Mouse (Mus musculus): ENCODE measurements around the gene Pla2g6.

Gene Pla2g6

DNA sequence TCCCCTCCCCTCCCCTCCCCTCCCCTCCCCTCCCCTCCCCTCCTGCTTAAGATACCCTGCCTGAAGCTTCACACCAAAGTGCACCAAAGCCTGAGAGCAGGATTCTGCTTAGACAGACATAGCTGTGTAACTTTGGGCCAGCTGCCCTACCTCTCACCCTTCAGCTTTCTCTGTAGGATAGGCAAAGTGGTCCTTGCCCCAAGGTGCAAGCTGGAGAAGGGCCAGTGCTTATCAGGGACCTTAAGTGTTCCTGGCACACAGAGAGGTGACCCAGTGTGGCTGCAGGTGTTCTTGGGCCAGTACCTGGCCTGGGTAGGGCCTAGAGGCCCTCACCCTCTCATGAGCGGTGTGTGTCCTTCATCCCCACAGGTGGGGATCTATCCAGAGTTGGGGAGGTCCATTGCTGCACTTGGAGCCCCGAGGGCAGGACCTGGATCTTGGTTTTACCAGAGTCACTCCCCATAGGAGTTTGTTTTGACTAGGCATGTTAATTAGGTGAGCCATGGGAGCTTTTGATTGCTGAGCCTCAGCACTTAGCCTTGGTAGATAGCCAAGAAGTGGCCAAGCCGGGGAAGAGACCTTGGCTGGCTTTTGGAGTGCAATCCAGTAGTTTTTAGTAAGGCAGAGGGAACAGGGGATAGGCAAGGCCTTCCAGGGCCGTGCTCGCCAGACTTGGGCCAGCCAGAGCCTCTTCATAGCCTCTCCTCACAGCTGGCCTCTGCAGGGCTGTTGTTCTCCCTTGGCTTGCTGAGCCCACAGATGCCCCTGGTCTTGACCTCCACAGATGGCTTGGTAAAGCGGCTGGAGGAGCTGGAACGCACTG, 83.9 kb downstream of the Pla2g6 start:
- ATAC-seq (ENCODE audit: insufficient number of reproducible peaks, low FRiP score, low TSS enrichment) = no peak

- peak; percentile 90 for ATAC-seq (ENCODE audit: insufficient number of reproducible peaks, low FRiP score, low TSS enrichment)
These were observed 84.8 kb downstream of the Pla2g6 start for GRCm38 (mm10) chr15:79243234-79244042.

GRCm38 (mm10) chr15:79242574-79243233, 85.5 kb downstream of the Pla2g6 start:
- ATAC-seq (ENCODE audit: insufficient number of reproducible peaks, low FRiP score, low TSS enrichment) = 0 out of 2 replicates have a peak, but pooled peaks have one; percentile 17

- no peak for ATAC-seq (ENCODE audit: insufficient number of reproducible peaks, low FRiP score, low TSS enrichment)
These were observed 90.2 kb downstream of the Pla2g6 start for GRCm38 (mm10) chr15:79238036-79238435.

Measured in cerebellum, adult (tissue).